Mouse (Mus musculus) heart, adult 2 months (tissue): ENCODE measurements around the gene Ttll11. TPM values are rescaled to one million over a fixed set of nuclear protein-coding genes. Genes with fewer than 3 reads are reported as not detected.

Experiments used
- DNase-seq, 2 experiments: peaks; one replicate each; pipeline ENCODE4 v3.0.0; 2021
- H3K27ac ChIP-seq: fragments of 200-600 bp; 2 replicates; pipeline ENCODE4 v1.8.1; 2022
- H3K27me3 ChIP-seq: fragments of 200-500 bp; 2 replicates; pipeline ENCODE4 v1.6.1; 2012; ENCODE audit warnings: mild to moderate bottlenecking, low read length, inconsistent platforms, mixed read lengths; ENCODE audit not compliant: control insufficient read depth, insufficient read depth
- H3K36me3 ChIP-seq: fragments of 200-500 bp; 2 replicates; pipeline ENCODE4 v1.6.1; 2012; ENCODE audit warnings: low read length, inconsistent platforms; ENCODE audit not compliant: control insufficient read depth, insufficient read depth
- H3K4me1 ChIP-seq: fragments of 200-500 bp; 2 replicates; pipeline ENCODE4 v1.6.1; 2011; ENCODE audit warnings: low read length; ENCODE audit not compliant: control insufficient read depth, insufficient read depth
- H3K4me3 ChIP-seq: fragments of 200-600 bp; 2 replicates; pipeline ENCODE4 v1.8.1; 2022
- H3K79me2 ChIP-seq: fragments of 200-500 bp; replicated peaks from 2 replicates; pipeline ENCODE4 v1.6.1; 2012; ENCODE audit warnings: mild to moderate bottlenecking, inconsistent platforms, low read length, moderate library complexity, mixed read lengths; ENCODE audit not compliant: control insufficient read depth, insufficient read depth
- H3K9ac ChIP-seq: fragments of 200-500 bp; 2 replicates; pipeline ENCODE4 v1.6.1; 2012; ENCODE audit warnings: low read depth, mild to moderate bottlenecking, control low read depth, inconsistent platforms, low read length, mixed read lengths
- CTCF ChIP-seq: fragments of 200-600 bp; IDR thresholded peaks from 2 replicates; pipeline ENCODE4 v1.8.1; 2022; ENCODE audit warnings: antibody characterized with exemption, mild to moderate bottlenecking, moderate library complexity
- EP300 ChIP-seq: fragments of 200-500 bp; IDR thresholded peaks from 2 replicates; pipeline ENCODE4 v1.6.1; 2011; ENCODE audit warnings: low read depth, low read length, control low read depth; ENCODE audit not compliant: insufficient read depth
- POLR2A ChIP-seq: fragments of 200-500 bp; IDR thresholded peaks from 2 replicates; pipeline ENCODE4 v1.6.1; 2011; ENCODE audit warnings: mild to moderate bottlenecking, low read depth, low read length, control low read depth; ENCODE audit not compliant: insufficient read depth
- WGBS: fragments of 180-500 bp; shearing (Covaris S2); methylation state at CpG from one replicate; pipeline ENCODE4 v1.1.7; 2018; 5-methylcytosine and 5-hydroxymethylcytosine counted together
- intact Hi-C: fragments of 180-260 bp; cut with DNase I; formaldehyde crosslinking; loops from one replicate; pipeline ENCODE4 v1.15.1; 2025
- polyA plus RNA-seq: library from polyadenylated mRNA; depleted of rRNA; stranded (reverse); fragments of >200 nt; gene quantifications from 2 replicates; pipeline ENCODE4 v1.2.3, GENCODE M21; 2012
- total RNA-seq, 2 experiments: library from RNA; stranded (reverse); gene quantifications; 2 replicates each; pipeline ENCODE4 v1.2.3; 2021

Ttll11 gene
- total and polyA plus RNA-seq, 3 experiments, result 1.2 to 2.2 (median 1.5) TPM

DNA sequence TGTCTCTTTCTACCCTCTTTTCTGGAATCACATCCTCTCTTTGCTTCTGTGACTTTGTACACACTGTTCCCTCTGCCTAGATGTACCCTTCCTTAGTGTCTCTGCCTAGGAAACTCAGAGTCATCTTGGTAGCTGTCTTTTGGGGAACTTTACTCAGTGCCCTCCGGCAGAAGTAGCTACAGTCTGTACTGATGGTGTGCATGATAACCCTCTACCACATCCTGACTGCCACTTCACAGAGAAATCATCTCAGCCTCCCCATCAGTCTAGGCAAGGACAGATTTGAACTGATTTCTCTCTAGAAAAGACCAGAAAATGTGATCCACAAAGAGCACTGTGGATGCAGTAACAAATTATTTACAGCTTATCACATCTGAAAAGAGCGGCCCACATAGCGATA, 2.2 kb upstream of the Ttll11 start:
- 66% methylated on average over 3 of the region's 3 CpGs for WGBS
- H3K4me1 ChIP-seq, result peaks cover 8% of the 10 kb centered on the region
- peaks cover 5% of the 10 kb centered on the region for H3K36me3 ChIP-seq
- intact Hi-C loops, result loop anchor here (2.0 kb wide), 1 partner anchor 295 kb away; no protein-coding TSS in a partner anchor
- no peak overlapping the region for H3K4me3 ChIP-seq
- H3K27ac ChIP-seq, result no peak overlapping the region
- no peak overlapping the region for H3K9ac ChIP-seq
- H3K27me3 ChIP-seq, result no peaks in the 10 kb centered on the region
- H3K79me2 ChIP-seq, result no peaks in the 10 kb centered on the region
- DNase-seq, result no peak
- no peak for TF ChIP-seq CTCF
- TF ChIP-seq EP300, result no peak
- TF ChIP-seq POLR2A, result no peak

DNA sequence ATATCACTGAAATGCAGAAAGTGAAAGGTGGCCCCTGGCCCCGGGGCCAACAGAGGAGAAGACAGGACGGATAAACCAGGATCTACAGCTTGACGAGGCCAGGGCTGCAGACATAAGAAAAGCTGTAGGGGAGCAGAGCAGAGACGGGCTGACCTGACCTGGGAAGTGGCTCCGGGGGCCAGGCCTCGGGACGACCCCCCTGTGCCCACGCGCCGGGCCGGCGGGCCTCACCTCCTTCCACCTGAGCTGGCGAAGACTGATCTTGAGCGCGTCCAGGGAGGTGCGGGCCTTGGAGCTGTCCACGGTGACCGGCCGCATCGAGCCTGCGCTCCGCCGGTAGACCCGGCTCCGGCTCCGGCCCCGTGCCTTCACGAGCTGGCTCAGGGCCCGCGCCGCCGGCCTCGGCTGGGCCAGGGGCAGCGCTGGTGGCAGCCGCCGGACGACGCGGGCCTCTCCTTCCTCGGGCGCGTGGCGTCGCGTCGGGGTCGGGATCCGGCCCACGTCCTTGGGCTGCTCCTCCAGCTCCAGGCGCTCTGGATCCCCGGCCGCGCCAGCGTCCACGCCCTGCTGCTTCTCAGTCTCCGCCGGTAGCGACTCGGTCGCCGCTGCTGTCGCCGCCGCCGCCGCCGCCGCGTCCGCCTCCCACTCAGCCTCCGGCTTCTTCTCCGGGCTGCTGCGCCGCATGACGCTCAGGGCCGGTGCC, 621 bp downstream of the Ttll11 start:
- Histone ChIP-seq H3K27ac (peak overlapping the region; percentile 72), H3K4me1 (peaks cover 8% of the 10 kb centered on the region), H3K27me3 (no peaks in the 10 kb centered on the region), H3K4me3 (peak overlapping the region; percentile 84), H3K36me3 (peaks cover 5% of the 10 kb centered on the region), H3K79me2 (no peaks in the 10 kb centered on the region), H3K9ac (peak overlapping the region; percentile 92)
- WGBS, result under 1% methylated on average over 73 of the region's 76 CpGs
- intact Hi-C loops, result no loop called here
- peak; percentile 68 to 70 for DNase-seq
- no peak for TF ChIP-seq EP300
- no peak for TF ChIP-seq POLR2A
- no peak for TF ChIP-seq CTCF

DNA sequence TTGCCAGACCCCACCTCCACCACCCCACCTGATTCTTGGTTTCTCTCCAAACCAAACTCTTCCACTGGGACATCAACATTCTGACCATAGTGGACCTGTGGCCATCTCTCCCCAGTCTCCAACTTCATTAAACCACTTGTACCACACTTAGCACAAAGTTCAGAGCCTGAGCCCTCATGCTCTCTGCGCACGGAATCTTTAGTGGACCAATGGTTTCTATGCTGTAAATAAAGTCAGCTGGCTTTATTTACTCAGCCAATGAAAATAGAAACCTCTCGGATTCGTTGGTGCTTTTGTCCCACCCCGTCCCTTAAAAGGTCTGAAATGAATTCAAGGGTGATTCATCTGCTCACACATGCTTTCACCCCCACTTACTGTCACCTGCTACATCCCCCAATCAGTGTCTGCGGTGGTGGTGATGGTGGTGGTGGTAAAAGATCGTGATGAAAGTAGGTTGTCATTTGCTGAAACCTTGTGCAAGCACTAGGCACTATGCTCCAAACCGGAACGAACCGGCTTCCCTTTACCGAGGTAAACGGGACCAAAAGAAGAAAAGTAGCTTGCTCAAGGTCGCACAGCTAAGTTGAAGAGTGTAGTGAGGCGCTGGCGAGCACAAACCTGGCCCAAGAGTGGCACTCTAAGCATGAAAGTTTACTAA, 1.3 kb downstream of the Ttll11 start:
- H3K79me2 ChIP-seq, result no peaks in the 10 kb centered on the region
- 15% methylated on average over 15 of the region's 15 CpGs for WGBS
- peaks cover 5% of the 10 kb centered on the region for H3K36me3 ChIP-seq
- H3K27me3 ChIP-seq, result no peaks in the 10 kb centered on the region
- peak overlapping the region; percentile 84 for H3K4me3 ChIP-seq
- H3K9ac ChIP-seq, result peak overlapping the region; percentile 92
- H3K27ac ChIP-seq, result peak overlapping the region; percentile 72
- TF ChIP-seq EP300 (0 out of 2 replicates have a peak, but pooled peaks have one; percentile 14), CTCF (no peak)
- DNase-seq, result no peak
- peaks cover 8% of the 10 kb centered on the region for H3K4me1 ChIP-seq
- intact Hi-C loops, result no loop called here

DNA sequence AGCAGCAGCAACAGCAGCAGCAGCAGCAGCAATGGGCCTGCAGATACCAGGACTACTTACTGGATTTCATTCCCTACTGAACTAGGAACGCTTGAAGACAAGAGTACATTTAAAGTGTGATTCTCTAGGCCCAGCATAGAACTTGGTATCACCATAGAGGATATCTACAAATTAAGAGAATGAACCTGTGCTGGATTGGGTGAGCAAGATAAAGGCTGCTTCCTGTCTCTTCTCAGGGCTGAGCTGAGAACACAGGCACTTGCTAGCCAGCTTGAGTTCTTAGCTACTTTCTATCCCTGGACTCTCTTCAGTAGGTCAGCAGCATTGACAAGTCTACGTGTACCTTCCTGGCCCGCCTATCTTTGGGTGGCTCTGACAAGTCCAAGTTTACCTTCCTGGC, 2.0 kb downstream of the Ttll11 start:
- intact Hi-C loops, result no loop called here
- peaks cover 8% of the 10 kb centered on the region for H3K4me1 ChIP-seq
- no peak overlapping the region for H3K4me3 ChIP-seq
- H3K27ac ChIP-seq, result no peak overlapping the region
- no peak overlapping the region for H3K9ac ChIP-seq
- peaks cover 5% of the 10 kb centered on the region for H3K36me3 ChIP-seq
- no peak for DNase-seq
- TF ChIP-seq CTCF, result no peak
- TF ChIP-seq POLR2A, result no peak
- TF ChIP-seq EP300, result no peak
- H3K27me3 ChIP-seq, result no peaks in the 10 kb centered on the region
- no peaks in the 10 kb centered on the region for H3K79me2 ChIP-seq
- WGBS, result 64% methylated on average over 3 of the region's 3 CpGs

GRCm38 (mm10) chr2:35972259-35973001, 7.3 kb downstream of the Ttll11 start:
- no peaks in the 10 kb centered on the region for H3K4me1 ChIP-seq
- no peak overlapping the region for H3K4me3 ChIP-seq
- H3K36me3 ChIP-seq, result no peaks in the 10 kb centered on the region
- intact Hi-C loops, result no loop called here
- H3K79me2 ChIP-seq, result no peaks in the 10 kb centered on the region
- no peak overlapping the region for H3K27ac ChIP-seq
- H3K9ac ChIP-seq, result no peak overlapping the region
- no peak for TF ChIP-seq EP300
- no peak for TF ChIP-seq POLR2A
- no peak for TF ChIP-seq CTCF
- 67% methylated on average over 6 of the region's 6 CpGs for WGBS
- DNase-seq, result no peak
- H3K27me3 ChIP-seq, result no peaks in the 10 kb centered on the region
